Mouse (Mus musculus) duodenum, adult 2 months (tissue): ENCODE measurements around the gene Olfr213. TPM values are rescaled to one million over a fixed set of nuclear protein-coding genes. Genes with fewer than 3 reads are reported as not detected.

Experiments used
- polyA plus RNA-seq: library from polyadenylated mRNA; depleted of rRNA; stranded (reverse); fragments of >200 nt; gene quantifications from 2 replicates; pipeline ENCODE4 v1.2.3, GENCODE M21; 2012; ENCODE audit warnings: low replicate concordance; rRNA removed

The Olfr213 gene
- not detected in 2 replicates for polyA plus RNA-seq

DNA sequence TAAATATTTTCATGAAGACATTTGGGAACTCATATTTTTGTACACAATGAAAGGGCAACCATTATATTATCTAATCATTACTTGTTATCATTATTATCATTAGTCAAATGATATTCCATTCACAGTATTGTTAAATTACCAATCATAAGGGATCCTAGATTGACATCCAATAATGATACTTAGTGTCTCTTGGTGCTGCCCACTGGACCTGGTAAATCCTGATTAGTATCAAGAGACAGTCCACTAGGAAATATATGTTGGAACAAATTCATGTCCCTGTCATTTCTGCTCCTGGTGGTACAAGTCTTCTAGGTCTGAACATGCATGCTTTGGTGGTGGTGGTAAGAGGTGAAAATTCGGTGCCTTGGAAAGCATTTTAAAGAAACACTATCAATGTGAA lies at the start of gene Olfr213:
Gene Olfr213, plus strand, starts transcription at position 301 of the 400 bp plus-strand sequence.

DNA sequence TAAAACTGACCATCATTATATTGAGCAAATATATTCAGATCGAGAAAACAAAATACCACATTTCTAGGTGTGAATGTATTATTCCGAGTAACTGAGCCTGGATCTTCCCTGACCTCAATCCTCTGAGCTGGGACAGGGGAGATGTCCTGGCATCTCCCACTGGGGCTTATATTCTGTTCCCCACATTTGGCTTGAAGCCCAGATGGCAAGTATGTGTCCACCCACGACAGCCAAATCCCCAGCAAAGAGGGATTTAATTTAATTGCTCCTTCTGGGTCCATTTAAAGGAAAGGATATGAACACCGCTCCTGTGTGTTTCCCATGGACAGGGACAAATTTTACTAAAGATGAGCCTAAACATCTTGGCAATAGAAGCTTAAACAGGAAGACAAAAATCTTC lies 49.5 kb upstream of the Olfr213 start, which contains the start of gene Olfr211:
Gene Olfr211, plus strand, starts transcription at position 301 of the 400 bp plus-strand sequence.

DNA sequence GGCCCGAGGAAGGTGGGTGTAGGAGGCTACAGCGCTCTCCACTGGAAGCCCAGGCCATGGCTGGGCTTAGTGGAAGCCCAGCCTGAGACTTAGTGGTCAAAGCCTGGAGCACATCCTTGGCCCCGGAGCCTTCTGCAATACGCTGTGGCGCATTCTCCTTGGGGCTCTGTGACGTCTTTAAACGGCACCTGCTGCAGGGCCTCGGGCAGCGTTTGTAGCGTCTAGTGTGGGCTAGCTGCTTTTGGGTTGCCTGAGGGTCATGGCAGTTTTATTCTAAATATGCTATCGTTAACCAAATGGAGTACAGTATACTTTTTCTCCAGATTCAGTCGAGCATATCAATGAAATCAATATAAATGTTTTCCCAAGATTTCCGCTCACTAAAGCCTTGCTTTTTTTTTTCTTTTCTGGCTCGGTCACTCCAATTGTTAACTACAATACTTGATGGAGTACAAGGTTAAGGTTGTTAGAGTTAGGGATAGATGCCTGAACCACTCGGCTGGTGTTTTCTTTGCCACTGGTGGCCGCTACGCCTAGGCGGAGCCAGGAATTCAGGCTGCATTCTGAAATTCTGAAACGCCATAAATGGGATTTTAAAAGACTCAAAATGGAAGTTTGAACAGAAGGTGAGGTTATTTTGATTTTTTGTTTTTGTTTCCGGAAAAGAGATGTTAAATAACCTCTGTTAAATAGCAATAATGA lies 31.8 kb upstream of the Olfr213 start, which contains the start of gene Olfr212:
Gene Olfr212, plus strand, starts transcription at position 215 of the 702 bp plus-strand sequence.

DNA sequence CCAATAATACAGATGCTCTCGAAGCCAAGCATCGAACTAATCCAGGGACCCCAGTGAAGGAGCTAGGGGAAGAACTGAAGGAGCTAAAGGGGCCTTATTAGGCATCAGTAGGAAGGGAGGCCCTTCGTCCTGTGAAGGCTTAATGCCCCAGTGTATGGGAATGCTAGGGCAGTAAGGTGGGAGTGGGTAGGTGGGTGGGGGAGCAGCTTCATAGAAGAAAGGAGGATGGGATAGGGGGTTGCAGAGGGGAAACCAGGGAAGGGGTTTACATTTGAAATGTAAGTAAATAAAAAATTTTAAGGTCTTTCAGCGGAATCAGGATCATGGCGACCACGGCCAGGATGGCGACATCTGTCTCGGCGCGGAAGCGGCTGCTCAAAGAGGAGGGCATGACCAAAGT lies 12.6 kb downstream of the Olfr213 start, which contains the start of gene Gm5580:
Gene Gm5580, plus strand, starts transcription at position 301 of the 400 bp plus-strand sequence.

DNA sequence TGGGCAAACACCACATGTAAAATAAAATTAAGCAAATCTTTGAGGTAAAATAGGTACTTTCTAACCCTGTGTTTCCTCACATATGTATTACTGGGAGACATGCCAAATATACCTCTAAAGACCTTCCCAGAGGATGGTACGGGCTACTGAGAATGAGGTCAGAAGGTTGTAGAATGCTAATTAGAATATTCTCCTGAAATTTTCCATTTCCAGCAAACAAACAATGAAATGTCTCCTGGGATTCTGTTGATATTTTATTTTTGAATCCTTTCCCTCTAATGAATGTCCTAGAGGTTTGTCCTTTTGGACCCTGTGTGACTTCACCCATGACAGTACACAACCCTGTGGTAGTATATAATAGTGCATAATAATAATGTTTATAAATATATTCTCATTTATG lies 15.7 kb downstream of the Olfr213 start, which contains the start of gene Olfr214:
Gene Olfr214, plus strand, starts transcription at position 301 of the 400 bp plus-strand sequence.

DNA sequence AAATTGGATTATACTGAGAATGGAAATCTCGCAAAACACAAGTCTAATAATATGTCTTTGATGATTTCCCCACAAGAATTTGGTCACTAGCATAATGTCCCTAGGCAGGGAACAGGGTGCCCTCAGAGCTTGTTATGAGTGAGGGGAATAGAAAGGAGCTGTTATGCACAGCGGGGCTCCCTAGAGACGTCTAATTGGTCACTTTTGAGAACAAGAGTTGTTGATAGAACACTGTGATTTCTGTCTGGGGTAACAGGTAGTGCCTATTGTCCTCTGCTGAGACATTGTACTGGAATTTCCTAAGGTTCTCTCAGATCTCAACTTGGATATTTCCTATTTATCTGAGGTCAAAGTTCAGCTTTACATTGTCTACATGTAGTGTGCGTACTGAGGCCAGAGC lies 45.8 kb downstream of the Olfr213 start, which contains the start of gene Olfr215:
Gene Olfr215, minus strand, starts transcription at position 101 of the 400 bp plus-strand sequence.

Other genes starting within 250 kb of the Olfr213 start
- gene March8, start 200.4 kb upstream of the Olfr213 start, polyA plus RNA-seq = 38.7 and 48.1 TPM in 2 replicates
- 1.8 and 2.6 TPM in 2 replicates for gene Alox5, start 77.3 kb upstream of the Olfr213 start, polyA plus RNA-seq
- gene Olfr211, start 49.4 kb upstream of the Olfr213 start, polyA plus RNA-seq = not detected in 2 replicates
- not detected in 2 replicates for gene Olfr212, start 31.9 kb upstream of the Olfr213 start, polyA plus RNA-seq
- gene Gm5580, start 12.7 kb downstream of the Olfr213 start, polyA plus RNA-seq = not detected in 2 replicates
- not detected in 2 replicates for gene Olfr214, start 15.8 kb downstream of the Olfr213 start, polyA plus RNA-seq
- not detected in 2 replicates for gene Olfr215, start 45.7 kb downstream of the Olfr213 start, polyA plus RNA-seq
- gene Zfp422, start 90.5 kb downstream of the Olfr213 start, polyA plus RNA-seq = 1.9 and 7.5 TPM in 2 replicates
- 3.7 and 5.2 TPM in 2 replicates for gene Depp1, start 112.2 kb downstream of the Olfr213 start, polyA plus RNA-seq
- gene Rassf4, start 135.5 kb downstream of the Olfr213 start, polyA plus RNA-seq = 2.0 and 4.3 TPM in 2 replicates
- 0.01 TPM in 1 of 2 replicates, not detected in the other for gene Tmem72, start 178.5 kb downstream of the Olfr213 start, polyA plus RNA-seq